Mouse (Mus musculus): ENCODE data around the gene Clca1.

DNA sequence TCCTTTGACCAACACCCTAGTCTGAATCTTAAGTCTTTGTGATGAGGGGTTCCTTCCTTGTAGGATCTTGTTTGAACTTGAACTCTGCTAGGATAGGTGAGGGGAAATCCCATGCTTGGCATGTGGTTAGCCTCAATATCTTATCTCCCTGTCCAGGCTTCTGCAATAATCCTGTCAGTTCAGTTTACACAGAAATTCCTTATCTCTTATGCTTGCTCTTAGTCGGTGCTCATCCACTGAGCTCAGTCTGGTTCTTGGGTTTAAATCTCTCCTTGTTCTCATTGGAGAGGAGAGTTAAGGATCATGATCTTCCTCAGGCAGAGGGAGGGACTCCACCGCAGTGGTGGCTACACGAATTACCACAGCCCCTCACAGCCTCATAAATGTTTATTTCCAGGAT, 17.2 kb upstream of the Clca1 start:
- TF ChIP-seq TCF12 (IDR thresholded peaks at IDR 0.05; ENCODE audit: low read depth, low read length) = no peak
- TF ChIP-seq POLR2A (IDR thresholded peaks at IDR 0.05; ENCODE audit: low read depth, low read length) = no peak
- TF ChIP-seq KAT2A (IDR thresholded peaks at IDR 0.05; ENCODE audit: insufficient replicate concordance, low read length) = no peak
- no peak for TF ChIP-seq ETS1 (conservative IDR thresholded peaks at IDR 0.05; ENCODE audit: low read depth, low read length)
- TF ChIP-seq HCFC1 (IDR thresholded peaks at IDR 0.05; ENCODE audit: low read depth, low read length) = no peak
- TF ChIP-seq ZC3H11A (IDR thresholded peaks at IDR 0.05; ENCODE audit: low read depth, low read length) = no peak
- TF ChIP-seq CHD2 (IDR thresholded peaks at IDR 0.05; ENCODE audit: low read length) = no peak
- no peak for TF ChIP-seq CTCF (conservative IDR thresholded peaks at IDR 0.05 in 1 of 2, IDR thresholded peaks at IDR 0.05 in 1 of 2; ENCODE audit: low read depth in 2 of 2, low read length in 2 of 2)
- TF ChIP-seq PAX5 (IDR thresholded peaks at IDR 0.05; ENCODE audit: low read length) = no peak
- no peak for TF ChIP-seq MAX (IDR thresholded peaks at IDR 0.05; ENCODE audit: low read length)
- TF ChIP-seq EP300 (IDR thresholded peaks at IDR 0.05; ENCODE audit: low read length) = no peak
- no peak for TF ChIP-seq E2F4 (IDR thresholded peaks at IDR 0.05; ENCODE audit: insufficient replicate concordance, low read depth, low read length)
- TF ChIP-seq UBTF (IDR thresholded peaks at IDR 0.05; ENCODE audit: low read depth, low read length) = no peak
- no peak for TF ChIP-seq MEF2A (IDR thresholded peaks at IDR 0.05; ENCODE audit: borderline replicate concordance, low read depth, low read length)
